Mouse (Mus musculus) liver, postnatal 0 days (tissue): ENCODE measurements around the gene Gm28044.

Experiments used
- CTCF ChIP-seq: sonication (generic); IDR thresholded peaks from 2 replicates; pipeline ENCODE4 v1.5.1; 2016; ENCODE audit warnings: antibody characterized with exemption, low read depth
- EP300 ChIP-seq: IDR thresholded peaks from 2 replicates; pipeline ENCODE4 v1.6.1; 2016; ENCODE audit warnings: antibody characterized with exemption, low read depth, mild to moderate bottlenecking

DNA sequence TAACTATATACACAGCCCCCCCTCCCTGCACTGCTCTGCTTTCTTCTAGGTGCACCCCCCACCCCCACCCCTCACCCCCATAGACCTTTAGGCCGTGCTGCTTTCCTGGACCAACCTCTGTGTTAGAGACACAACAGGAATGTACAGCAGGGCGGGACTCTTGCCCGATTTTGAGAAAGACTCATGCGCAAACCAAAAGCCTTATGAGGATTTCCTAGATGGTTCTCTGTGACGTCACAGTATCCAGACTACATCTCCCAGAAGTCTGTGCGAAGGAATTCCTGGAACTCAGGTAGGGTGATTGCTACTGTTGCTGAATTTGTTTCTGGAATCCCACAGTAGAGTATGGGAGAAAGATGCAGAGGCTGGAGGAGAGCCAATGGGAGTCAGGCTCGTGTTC lies 82.0 kb downstream of the Gm28044 start, which contains the start of gene Zfp458:
- TF ChIP-seq CTCF: no peak
- no peak for TF ChIP-seq EP300
